Mouse (Mus musculus): ENCODE measurements at regions not wholly inside any gene's neighbourhood (a gene's known extent, or its start where the extent isn't known, plus 50 kb on each side); places are given as distances from the start of the nearest gene placed in this dataset.

DNA sequence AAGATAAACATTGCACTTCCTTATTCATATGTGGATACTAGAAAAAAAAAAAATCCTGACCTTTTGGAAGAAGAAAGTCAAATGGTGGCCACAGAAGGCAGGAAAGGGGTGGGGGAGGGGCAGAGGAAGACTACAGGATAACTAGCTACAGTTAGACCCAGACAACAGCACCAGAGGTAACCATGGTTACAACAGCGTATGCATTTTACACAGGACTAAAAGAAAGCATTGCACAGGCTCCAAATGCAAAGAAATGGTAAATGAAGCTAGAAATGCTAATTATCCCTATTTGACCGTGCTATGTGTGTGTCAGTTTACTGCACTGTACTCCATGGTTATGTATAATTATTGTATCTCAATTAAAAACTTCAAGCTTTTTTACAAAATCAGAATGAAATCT, 158.4 kb downstream of the Cartpt start:
- TF ChIP-seq POLR2A (IDR thresholded peaks at IDR 0.05; ENCODE audit: control insufficient read depth, extremely low read depth, insufficient read depth, low read length, poor library complexity), result no peak
- TF ChIP-seq CTCF (IDR thresholded peaks at IDR 0.05; ENCODE audit: borderline replicate concordance, control insufficient read depth, extremely low read depth, insufficient read depth, low read length, poor library complexity), result no peak

Data from thymus, adult 2 months (tissue).